Mouse (Mus musculus) MEL (cell line): ENCODE measurements around the gene Acap1.
A peak's percentile ranks its signal among the peaks of the same experiment; 100 is the strongest.

Experiments
- CTCF ChIP-seq, 3 experiments: IDR thresholded peaks in 2 of 3; conservative IDR thresholded peaks in 1 of 3; 2 replicates each; pipeline ENCODE4 v1.5.1; 2011 to 2012; ENCODE audit warnings: low read length in 3 of 3, low read depth in 2 of 3, mild to moderate bottlenecking in 2 of 3, improper control_type of control experiment in 1 of 3, inconsistent platforms in 1 of 3, mixed read lengths in 1 of 3, moderate library complexity in 1 of 3; ENCODE audit not compliant: control insufficient read depth in 1 of 3, insufficient read depth in 1 of 3, poor library complexity in 1 of 3, severe bottlenecking in 1 of 3
- EP300 ChIP-seq, 2 experiments: IDR thresholded peaks; 2 replicates each; pipeline ENCODE4 v1.6.1; 2011; ENCODE audit warnings: improper control_type of control experiment in 2 of 2, low read length in 2 of 2, low read depth in 1 of 2, mild to moderate bottlenecking in 1 of 2
- GATA1 ChIP-seq: IDR thresholded peaks from 2 replicates; pipeline ENCODE4 v1.6.1; 2011; ENCODE audit warnings: low read depth, low read length, improper control_type of control experiment
- MAX ChIP-seq: IDR thresholded peaks from 2 replicates; pipeline ENCODE4 v1.6.1; 2011; ENCODE audit warnings: low read length, improper control_type of control experiment
- MEF2A ChIP-seq: IDR thresholded peaks from 2 replicates; pipeline ENCODE4 v1.6.1; 2014; ENCODE audit warnings: low read depth, mild to moderate bottlenecking, inconsistent platforms, low read length, improper control_type of control experiment; ENCODE audit not compliant: poor library complexity, insufficient replicate concordance, severe bottlenecking; ENCODE audit errors: extremely low read depth
- NRF1 ChIP-seq: IDR thresholded peaks from 2 replicates; pipeline ENCODE4 v1.6.1; 2014; ENCODE audit warnings: low read depth, mild to moderate bottlenecking, inconsistent platforms, low read length, improper control_type of control experiment, moderate library complexity; ENCODE audit not compliant: poor library complexity, insufficient read depth, severe bottlenecking
- POLR2AphosphoS2 ChIP-seq: IDR thresholded peaks from 2 replicates; pipeline ENCODE4 v1.6.1; 2011; ENCODE audit warnings: low read length, improper control_type of control experiment
- RCOR1 ChIP-seq: IDR thresholded peaks from 2 replicates; pipeline ENCODE4 v1.6.1; 2012; ENCODE audit warnings: low read depth, mild to moderate bottlenecking, inconsistent platforms, low read length, improper control_type of control experiment
- TCF12 ChIP-seq: IDR thresholded peaks from 2 replicates; pipeline ENCODE4 v1.6.1; 2014; ENCODE audit warnings: low read depth, mild to moderate bottlenecking, inconsistent platforms, low read length, improper control_type of control experiment, moderate library complexity
- UBTF ChIP-seq: IDR thresholded peaks from 2 replicates; pipeline ENCODE4 v1.6.1; 2012; ENCODE audit warnings: low read depth, mild to moderate bottlenecking, inconsistent platforms, low read length, improper control_type of control experiment, moderate library complexity, borderline replicate concordance; ENCODE audit not compliant: insufficient read depth
- ZNF384 ChIP-seq: IDR thresholded peaks from 2 replicates; pipeline ENCODE4 v1.6.1; 2012; ENCODE audit warnings: low read depth, mild to moderate bottlenecking, inconsistent platforms, low read length, improper control_type of control experiment

DNA sequence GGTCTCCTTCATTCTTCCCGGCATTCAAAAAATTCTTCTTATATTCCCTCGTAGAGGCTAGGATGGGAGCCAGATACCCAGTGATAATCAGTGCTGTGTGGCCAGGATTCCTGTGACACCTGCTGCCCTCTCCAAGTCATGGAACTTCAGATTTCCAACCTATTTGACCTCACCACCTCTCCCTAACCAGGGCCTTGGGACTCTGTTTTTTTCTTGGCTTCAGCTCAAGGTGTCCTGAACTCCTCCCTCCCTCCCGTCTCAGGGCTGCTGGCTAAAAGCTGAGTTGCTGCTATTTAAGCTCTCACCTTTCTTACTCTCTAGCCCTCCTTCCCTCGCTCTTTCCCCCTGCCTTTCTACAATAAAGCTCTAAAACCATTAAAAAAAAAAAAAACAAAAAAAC lies 4.5 kb upstream of the Acap1 start:
- no peak for TF ChIP-seq POLR2AphosphoS2
- TF ChIP-seq TCF12, result no peak
- no peak for TF ChIP-seq CTCF (IDR thresholded peaks at IDR 0.05 in 2 of 3, conservative IDR thresholded peaks at IDR 0.05 in 1 of 3; ENCODE audit: control insufficient read depth in 1 of 3, insufficient read depth in 1 of 3, low read depth in 2 of 3, low read length in 3 of 3, poor library complexity in 1 of 3, severe bottlenecking in 1 of 3)
- no peak for TF ChIP-seq NRF1
- TF ChIP-seq EP300 (IDR thresholded peaks at IDR 0.05; ENCODE audit: low read depth in 1 of 2, low read length in 2 of 2), result no peak
- TF ChIP-seq UBTF, result no peak
- TF ChIP-seq MAX, result no peak
- no peak for TF ChIP-seq MEF2A
- TF ChIP-seq GATA1, result no peak
- TF ChIP-seq ZNF384, result peak; percentile 58; the same call in 1 of the 2 replicates
- TF ChIP-seq RCOR1, result no peak
